Mouse (Mus musculus) urinary bladder, postnatal 10 days (tissue): ENCODE data around the gene Vmn2r104.

ENCODE experiments used
- DNase-seq: peaks from one replicate; pipeline ENCODE4 v3.0.0; 2022; ENCODE audit warnings: low spot score

The Vmn2r104 gene

DNA sequence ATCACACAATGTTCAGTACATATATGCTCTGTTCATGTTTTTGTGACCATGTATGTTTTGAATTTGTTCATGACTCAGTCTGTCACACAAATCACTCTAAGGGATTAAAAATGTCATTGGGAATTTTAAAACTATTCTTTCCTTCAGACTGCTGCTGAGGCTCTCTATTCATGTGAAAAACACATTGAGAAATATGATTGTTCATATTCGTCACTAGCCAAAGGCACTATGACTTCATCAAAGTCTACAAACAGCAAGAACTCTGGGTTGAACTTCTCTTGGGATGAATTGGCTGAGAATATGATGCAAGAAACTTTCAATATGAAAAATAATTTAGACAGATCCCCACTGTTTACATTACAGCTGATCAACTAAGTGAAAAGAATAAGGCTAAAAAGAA is at the start of gene Vmn2r104:
TSS of gene Vmn2r104 (minus strand) at position 101 of the 400 bp plus-strand sequence.
- no peak for DNase-seq

DNA sequence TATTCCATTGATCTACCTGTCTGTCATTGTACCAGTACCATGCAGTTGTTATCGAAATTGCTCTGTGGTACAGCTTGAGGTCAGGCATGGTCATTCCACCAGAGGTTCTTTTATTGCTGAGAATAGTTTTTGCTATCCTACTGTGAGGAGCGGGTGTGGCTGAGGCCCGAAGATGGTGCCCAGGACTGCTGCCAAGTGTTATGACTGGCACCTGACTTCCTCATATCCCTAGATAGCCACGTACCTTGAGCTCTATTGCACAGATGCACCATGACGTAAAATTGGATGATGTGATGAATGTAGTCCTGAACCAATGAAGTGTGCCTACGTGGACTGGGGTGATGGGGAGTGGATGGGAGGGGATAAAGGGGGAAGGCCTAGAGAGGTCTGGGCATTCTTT is 26.0 kb upstream of the Vmn2r104 start:
- DNase-seq = no peak

GRCm38 (mm10) chr17:20071656-20072396 is 23.7 kb upstream of the Vmn2r104 start:
- no peak for DNase-seq
